Mouse (Mus musculus) erythroblast, embryonic 14.5 days (primary cell): ENCODE data around the gene Adipor2.

Experiments
- GATA1 ChIP-seq: IDR thresholded peaks from 2 replicates; pipeline ENCODE4 v1.6.1; 2012; ENCODE audit warnings: low read length, inconsistent platforms, mixed read lengths
- TAL1 ChIP-seq: IDR thresholded peaks from 3 replicates; pipeline ENCODE4 v1.6.1; 2012; ENCODE audit warnings: low read length, inconsistent platforms, mixed read lengths

- TF ChIP-seq TAL1 (no peak), GATA1 (no peak)
Observed at GRCm38 (mm10) chr6:119396309-119396634, 21.2 kb downstream of the Adipor2 start.
